Mouse (Mus musculus): ENCODE data around the gene Mcrs1. TPM values are rescaled to one million over a fixed set of nuclear protein-coding genes. Genes with fewer than 3 reads are reported as not detected.

Gene Mcrs1
- polyA plus RNA-seq, 1 experiment from 2014 or later: 27.2 TPM

GRCm38 (mm10) chr15:99242045-99242444 is 9.7 kb downstream of the Mcrs1 start:
- Histone ChIP-seq H3K9me3 (ENCODE audit: low read length) (no peaks in the 10 kb centered on the region), H3K27me3 (ENCODE audit: insufficient read depth, low read length) (no peaks in the 10 kb centered on the region), H3K36me3 (replicated peaks; ENCODE audit: insufficient read depth, low read length) (peaks cover 28% of the 10 kb centered on the region), H3K9ac (replicated peaks) (no peak overlapping the region), H3K4me2 (ENCODE audit: low read depth, low read length) (no peak overlapping the region), H3K4me1 (ENCODE audit: insufficient read depth) (no peaks in the 10 kb centered on the region), H3K4me3 (ENCODE audit: low read depth, low read length) (no peak overlapping the region), H3K27ac (ENCODE audit: low read depth) (no peak overlapping the region)
- 93% methylated on average over 10 of the region's 10 CpGs for WGBS (ENCODE audit: insufficient replicate concordance)
- ATAC-seq (no peak), DNase-seq (no peak)
- TF ChIP-seq CTCF (IDR thresholded peaks at IDR 0.05; ENCODE audit: low read depth): no peak
- no peak for TF ChIP-seq EP300 (IDR thresholded peaks at IDR 0.05; ENCODE audit: low read depth)

GRCm38 (mm10) chr15:99241249-99241648 is 10.5 kb downstream of the Mcrs1 start:
- no peaks in the 10 kb centered on the region for H3K4me1 ChIP-seq (ENCODE audit: insufficient read depth)
- DNase-seq (no peak), ATAC-seq (no peak)
- WGBS (ENCODE audit: insufficient replicate concordance): 68% methylated on average over 4 of the region's 4 CpGs
- H3K4me2 ChIP-seq (ENCODE audit: low read depth, low read length): no peak overlapping the region
- H3K27me3 ChIP-seq (ENCODE audit: insufficient read depth, low read length): no peaks in the 10 kb centered on the region
- H3K36me3 ChIP-seq (replicated peaks; ENCODE audit: insufficient read depth, low read length): peaks cover 23% of the 10 kb centered on the region
- no peak overlapping the region for H3K4me3 ChIP-seq (ENCODE audit: low read depth, low read length)
- H3K9me3 ChIP-seq (ENCODE audit: low read length): no peaks in the 10 kb centered on the region
- TF ChIP-seq EP300 (IDR thresholded peaks at IDR 0.05; ENCODE audit: low read depth) (no peak), CTCF (IDR thresholded peaks at IDR 0.05; ENCODE audit: low read depth) (no peak)
- no peak overlapping the region for H3K9ac ChIP-seq (replicated peaks)
- no peak overlapping the region for H3K27ac ChIP-seq (ENCODE audit: low read depth)

DNA sequence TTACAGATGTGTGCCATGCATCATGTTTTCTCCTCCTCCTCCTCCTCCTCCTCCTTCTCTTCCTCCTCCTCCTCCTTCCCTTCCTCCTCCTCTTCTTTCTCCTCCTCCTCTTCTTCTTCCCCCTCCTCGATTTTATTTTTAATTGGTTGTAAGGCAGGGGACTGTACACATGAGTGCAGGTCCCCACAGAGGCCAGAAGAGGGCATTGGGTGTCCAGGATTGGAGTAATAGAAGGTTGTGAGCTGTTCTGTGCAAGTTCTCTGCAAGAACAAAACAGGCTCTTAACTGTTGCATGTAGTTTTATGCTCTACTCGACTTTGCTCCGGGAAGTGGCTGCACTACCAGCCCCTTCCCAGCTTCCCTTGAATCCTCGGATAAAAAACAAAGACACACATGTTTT is 11.6 kb downstream of the Mcrs1 start:
- ATAC-seq: no peak
- WGBS (ENCODE audit: insufficient replicate concordance): 65% methylated on average over 4 of the region's 4 CpGs
- DNase-seq: no peak
- Histone ChIP-seq H3K4me3 (ENCODE audit: low read depth, low read length) (no peak overlapping the region), H3K9me3 (ENCODE audit: low read length) (no peaks in the 10 kb centered on the region), H3K27ac (ENCODE audit: low read depth) (no peak overlapping the region), H3K9ac (replicated peaks) (no peak overlapping the region), H3K4me2 (ENCODE audit: low read depth, low read length) (no peak overlapping the region), H3K36me3 (replicated peaks; ENCODE audit: insufficient read depth, low read length) (peaks cover 14% of the 10 kb centered on the region), H3K27me3 (ENCODE audit: insufficient read depth, low read length) (no peaks in the 10 kb centered on the region), H3K4me1 (ENCODE audit: insufficient read depth) (no peaks in the 10 kb centered on the region)
- TF ChIP-seq EP300 (IDR thresholded peaks at IDR 0.05; ENCODE audit: low read depth) (no peak), CTCF (IDR thresholded peaks at IDR 0.05; ENCODE audit: low read depth) (peak; percentile 54)

DNA sequence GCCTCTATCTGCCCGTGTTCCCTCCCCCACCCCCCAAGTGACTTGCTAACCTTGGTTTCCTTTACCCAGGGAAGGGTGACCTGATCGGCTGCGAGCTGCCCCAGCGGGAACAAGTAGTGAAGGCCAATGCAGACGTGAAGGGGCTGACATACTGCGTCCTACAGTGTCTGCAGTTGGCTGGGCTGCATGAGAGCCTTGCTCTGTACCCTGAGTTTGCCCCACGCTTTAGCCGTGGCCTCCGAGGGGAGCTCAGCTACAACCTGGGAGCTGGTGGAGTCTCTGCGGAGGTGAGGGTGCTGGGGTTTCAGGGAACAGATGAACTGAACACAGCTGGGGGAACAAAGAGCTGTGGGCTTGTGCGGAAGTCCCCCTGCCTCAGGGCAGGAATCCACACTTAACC is 13.8 kb downstream of the Mcrs1 start:
- Histone ChIP-seq H3K27me3 (ENCODE audit: insufficient read depth, low read length) (peaks cover 3% of the 10 kb centered on the region; the same call in 1 of the 2 replicates), H3K4me1 (ENCODE audit: insufficient read depth) (0 out of 2 replicates have a peak, but pooled peaks cover 5% of the 10 kb centered on the region), H3K9me3 (ENCODE audit: low read length) (no peaks in the 10 kb centered on the region), H3K27ac (ENCODE audit: low read depth) (no peak overlapping the region), H3K36me3 (replicated peaks; ENCODE audit: insufficient read depth, low read length) (peaks cover 7% of the 10 kb centered on the region; the same call in 1 of the 2 replicates), H3K4me2 (ENCODE audit: low read depth, low read length) (no peak overlapping the region), H3K4me3 (ENCODE audit: low read depth, low read length) (no peak overlapping the region), H3K9ac (replicated peaks) (no peak overlapping the region)
- no peak for ATAC-seq
- TF ChIP-seq CTCF (IDR thresholded peaks at IDR 0.05; ENCODE audit: low read depth) (no peak), EP300 (IDR thresholded peaks at IDR 0.05; ENCODE audit: low read depth) (no peak)
- DNase-seq: no peak
- WGBS (ENCODE audit: insufficient replicate concordance): 56% methylated on average over 11 of the region's 11 CpGs

- H3K4me2 ChIP-seq (ENCODE audit: low read depth, low read length): no peak overlapping the region
- H3K4me3 ChIP-seq (ENCODE audit: low read depth, low read length): no peak overlapping the region
- 38% methylated on average over 12 of the region's 12 CpGs for WGBS (ENCODE audit: insufficient replicate concordance)
- H3K4me1 ChIP-seq (ENCODE audit: insufficient read depth): 0 out of 2 replicates have a peak, but pooled peaks cover 5% of the 10 kb centered on the region
- TF ChIP-seq EP300 (IDR thresholded peaks at IDR 0.05; ENCODE audit: low read depth) (no peak), CTCF (IDR thresholded peaks at IDR 0.05; ENCODE audit: low read depth) (no peak)
- ATAC-seq: peak; percentile 15; the same call in 1 of the 2 replicates
- no peaks in the 10 kb centered on the region for H3K36me3 ChIP-seq (replicated peaks; ENCODE audit: insufficient read depth, low read length)
- H3K27ac ChIP-seq (ENCODE audit: low read depth): no peak overlapping the region
- H3K9me3 ChIP-seq (ENCODE audit: low read length): no peaks in the 10 kb centered on the region
- peaks cover 10% of the 10 kb centered on the region; the same call in 1 of the 2 replicates for H3K27me3 ChIP-seq (ENCODE audit: insufficient read depth, low read length)
- no peak for DNase-seq
- H3K9ac ChIP-seq (replicated peaks): no peak overlapping the region
Observed at GRCm38 (mm10) chr15:99234326-99235010, 17.3 kb downstream of the Mcrs1 start.

GRCm38 (mm10) chr15:99233719-99234118 is 18.0 kb downstream of the Mcrs1 start:
- no peak for TF ChIP-seq EP300 (IDR thresholded peaks at IDR 0.05; ENCODE audit: low read depth)
- no peak for TF ChIP-seq CTCF (IDR thresholded peaks at IDR 0.05; ENCODE audit: low read depth)
- H3K4me3 ChIP-seq (ENCODE audit: low read depth, low read length): no peak overlapping the region
- DNase-seq: no peak
- H3K36me3 ChIP-seq (replicated peaks; ENCODE audit: insufficient read depth, low read length): no peaks in the 10 kb centered on the region
- WGBS (ENCODE audit: insufficient replicate concordance): 34% methylated on average over 16 of the region's 17 CpGs
- no peak overlapping the region for H3K27ac ChIP-seq (ENCODE audit: low read depth)
- H3K9ac ChIP-seq (replicated peaks): no peak overlapping the region
- H3K4me1 ChIP-seq (ENCODE audit: insufficient read depth): 0 out of 2 replicates have a peak, but pooled peaks cover 5% of the 10 kb centered on the region
- ATAC-seq: no peak
- no peak overlapping the region for H3K4me2 ChIP-seq (ENCODE audit: low read depth, low read length)
- H3K9me3 ChIP-seq (ENCODE audit: low read length): no peaks in the 10 kb centered on the region
- H3K27me3 ChIP-seq (ENCODE audit: insufficient read depth, low read length): peaks cover 10% of the 10 kb centered on the region; the same call in 1 of the 2 replicates

All from liver, postnatal 0 days (tissue).